Mouse (Mus musculus) heart, adult 2 months (tissue): Measurements from ENCODE around the gene Ephb1. TPM values are rescaled to one million over a fixed set of nuclear protein-coding genes. Genes with fewer than 3 reads are reported as not detected.

Source experiments
- DNase-seq, 2 experiments: peaks; one replicate each; pipeline ENCODE4 v3.0.0; 2021
- H3K27ac ChIP-seq: fragments of 200-600 bp; 2 replicates; pipeline ENCODE4 v1.8.1; 2022
- H3K27me3 ChIP-seq: fragments of 200-500 bp; 2 replicates; pipeline ENCODE4 v1.6.1; 2012; ENCODE audit warnings: mild to moderate bottlenecking, low read length, inconsistent platforms, mixed read lengths; ENCODE audit not compliant: control insufficient read depth, insufficient read depth
- H3K36me3 ChIP-seq: fragments of 200-500 bp; 2 replicates; pipeline ENCODE4 v1.6.1; 2012; ENCODE audit warnings: low read length, inconsistent platforms; ENCODE audit not compliant: control insufficient read depth, insufficient read depth
- H3K4me1 ChIP-seq: fragments of 200-500 bp; 2 replicates; pipeline ENCODE4 v1.6.1; 2011; ENCODE audit warnings: low read length; ENCODE audit not compliant: control insufficient read depth, insufficient read depth
- H3K4me3 ChIP-seq: fragments of 200-600 bp; 2 replicates; pipeline ENCODE4 v1.8.1; 2022
- H3K79me2 ChIP-seq: fragments of 200-500 bp; replicated peaks from 2 replicates; pipeline ENCODE4 v1.6.1; 2012; ENCODE audit warnings: mild to moderate bottlenecking, inconsistent platforms, low read length, moderate library complexity, mixed read lengths; ENCODE audit not compliant: control insufficient read depth, insufficient read depth
- H3K9ac ChIP-seq: fragments of 200-500 bp; 2 replicates; pipeline ENCODE4 v1.6.1; 2012; ENCODE audit warnings: low read depth, mild to moderate bottlenecking, control low read depth, inconsistent platforms, low read length, mixed read lengths
- CTCF ChIP-seq: fragments of 200-600 bp; IDR thresholded peaks from 2 replicates; pipeline ENCODE4 v1.8.1; 2022; ENCODE audit warnings: antibody characterized with exemption, mild to moderate bottlenecking, moderate library complexity
- EP300 ChIP-seq: fragments of 200-500 bp; IDR thresholded peaks from 2 replicates; pipeline ENCODE4 v1.6.1; 2011; ENCODE audit warnings: low read depth, low read length, control low read depth; ENCODE audit not compliant: insufficient read depth
- POLR2A ChIP-seq: fragments of 200-500 bp; IDR thresholded peaks from 2 replicates; pipeline ENCODE4 v1.6.1; 2011; ENCODE audit warnings: mild to moderate bottlenecking, low read depth, low read length, control low read depth; ENCODE audit not compliant: insufficient read depth
- WGBS: fragments of 180-500 bp; shearing (Covaris S2); methylation state at CpG from one replicate; pipeline ENCODE4 v1.1.7; 2018; 5-methylcytosine and 5-hydroxymethylcytosine counted together
- intact Hi-C: fragments of 180-260 bp; cut with DNase I; formaldehyde crosslinking; loops from one replicate; pipeline ENCODE4 v1.15.1; 2025
- polyA plus RNA-seq: library from polyadenylated mRNA; depleted of rRNA; stranded (reverse); fragments of >200 nt; gene quantifications from 2 replicates; pipeline ENCODE4 v1.2.3, GENCODE M21; 2012
- total RNA-seq, 2 experiments: library from RNA; stranded (reverse); gene quantifications; 2 replicates each; pipeline ENCODE4 v1.2.3; 2021

Ephb1 gene
- total and polyA plus RNA-seq, 3 experiments: 3.1 to 23.3 (median 21.2) TPM

DNA sequence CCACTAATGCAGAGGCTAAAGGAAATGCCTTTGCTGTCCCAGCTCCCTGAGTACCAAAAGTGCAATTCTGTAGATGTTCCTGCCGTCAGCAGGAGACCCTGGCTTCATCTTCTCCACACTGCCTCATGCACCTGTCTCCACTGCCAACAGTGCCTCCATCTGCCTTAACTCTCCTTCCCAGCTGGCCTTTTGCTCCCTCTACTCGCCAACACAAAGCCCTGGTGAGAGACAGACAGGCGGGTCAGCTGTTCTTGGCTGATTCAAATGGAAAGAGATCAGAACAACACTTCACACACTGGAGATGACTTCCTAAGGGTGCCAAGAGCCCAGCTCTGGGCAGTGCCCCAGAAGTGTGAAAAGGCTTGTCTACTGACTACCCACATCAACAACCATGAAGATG is 78.6 kb downstream of the Ephb1 start:
- H3K27me3 ChIP-seq: no peaks in the 10 kb centered on the region
- no peak overlapping the region for H3K9ac ChIP-seq
- no peaks in the 10 kb centered on the region for H3K36me3 ChIP-seq
- no peaks in the 10 kb centered on the region for H3K79me2 ChIP-seq
- no peak for TF ChIP-seq EP300
- no peak for TF ChIP-seq POLR2A
- no peak for TF ChIP-seq CTCF
- peaks cover 4% of the 10 kb centered on the region; the same call in 1 of the 2 replicates for H3K4me1 ChIP-seq
- intact Hi-C loops: no loop called here
- H3K27ac ChIP-seq: no peak overlapping the region
- H3K4me3 ChIP-seq: no peak overlapping the region
- peak in 1 of 2 experiments; percentile 21 for DNase-seq
- 72% methylated on average over 3 of the region's 3 CpGs for WGBS

DNA sequence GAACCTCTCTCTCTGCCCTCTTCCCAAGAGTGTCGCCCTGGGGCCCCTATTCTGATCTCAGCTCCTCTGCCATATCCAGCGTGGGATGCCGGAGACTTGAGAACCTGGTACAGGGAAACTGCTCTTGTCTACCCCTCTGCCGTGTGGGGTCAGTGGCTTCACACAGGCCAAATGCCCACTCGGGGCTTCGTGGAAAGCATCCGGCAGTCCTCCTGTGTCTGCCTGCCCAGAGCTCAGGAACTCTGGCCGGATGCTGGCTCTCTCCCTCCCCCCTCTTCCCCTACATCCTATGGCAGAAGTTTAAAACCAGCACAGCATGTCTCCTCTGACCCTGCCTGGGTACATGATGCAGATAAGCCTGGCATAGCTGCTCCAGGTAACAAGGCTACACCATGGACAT is 80.5 kb downstream of the Ephb1 start:
- Histone ChIP-seq H3K4me1 (peaks cover 4% of the 10 kb centered on the region; the same call in 1 of the 2 replicates), H3K36me3 (no peaks in the 10 kb centered on the region), H3K79me2 (no peaks in the 10 kb centered on the region), H3K27ac (no peak overlapping the region), H3K9ac (no peak overlapping the region), H3K27me3 (no peaks in the 10 kb centered on the region), H3K4me3 (no peak overlapping the region)
- TF ChIP-seq EP300: no peak
- TF ChIP-seq POLR2A: no peak
- TF ChIP-seq CTCF: no peak
- intact Hi-C loops: no loop called here
- 56% methylated on average over 8 of the region's 8 CpGs for WGBS
- DNase-seq: no peak

DNA sequence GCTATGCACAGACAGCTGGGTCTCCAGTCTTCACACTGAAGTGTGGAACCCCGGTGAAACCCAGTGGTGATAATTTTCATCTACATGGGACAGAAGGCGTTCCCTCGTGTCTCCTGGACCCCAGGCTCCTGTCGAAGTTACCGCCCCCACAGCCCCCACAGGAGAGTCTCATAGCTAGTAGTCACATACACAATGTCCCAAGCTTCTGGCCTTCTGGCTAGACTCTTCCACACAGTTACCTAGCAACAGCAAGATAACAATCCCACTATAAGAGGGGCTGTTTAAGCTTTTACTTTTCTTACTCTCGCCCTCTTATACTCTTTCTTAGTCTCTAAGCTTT is 81.1 kb downstream of the Ephb1 start:
- 60% methylated on average over 6 of the region's 6 CpGs for WGBS
- no peak overlapping the region for H3K4me3 ChIP-seq
- H3K79me2 ChIP-seq: no peaks in the 10 kb centered on the region
- no peaks in the 10 kb centered on the region for H3K27me3 ChIP-seq
- no peak for TF ChIP-seq CTCF
- TF ChIP-seq EP300: no peak
- no peak for TF ChIP-seq POLR2A
- no peaks in the 10 kb centered on the region for H3K36me3 ChIP-seq
- no peak overlapping the region for H3K27ac ChIP-seq
- H3K9ac ChIP-seq: no peak overlapping the region
- H3K4me1 ChIP-seq: peaks cover 4% of the 10 kb centered on the region; the same call in 1 of the 2 replicates
- no peak for DNase-seq
- intact Hi-C loops: no loop called here

DNA sequence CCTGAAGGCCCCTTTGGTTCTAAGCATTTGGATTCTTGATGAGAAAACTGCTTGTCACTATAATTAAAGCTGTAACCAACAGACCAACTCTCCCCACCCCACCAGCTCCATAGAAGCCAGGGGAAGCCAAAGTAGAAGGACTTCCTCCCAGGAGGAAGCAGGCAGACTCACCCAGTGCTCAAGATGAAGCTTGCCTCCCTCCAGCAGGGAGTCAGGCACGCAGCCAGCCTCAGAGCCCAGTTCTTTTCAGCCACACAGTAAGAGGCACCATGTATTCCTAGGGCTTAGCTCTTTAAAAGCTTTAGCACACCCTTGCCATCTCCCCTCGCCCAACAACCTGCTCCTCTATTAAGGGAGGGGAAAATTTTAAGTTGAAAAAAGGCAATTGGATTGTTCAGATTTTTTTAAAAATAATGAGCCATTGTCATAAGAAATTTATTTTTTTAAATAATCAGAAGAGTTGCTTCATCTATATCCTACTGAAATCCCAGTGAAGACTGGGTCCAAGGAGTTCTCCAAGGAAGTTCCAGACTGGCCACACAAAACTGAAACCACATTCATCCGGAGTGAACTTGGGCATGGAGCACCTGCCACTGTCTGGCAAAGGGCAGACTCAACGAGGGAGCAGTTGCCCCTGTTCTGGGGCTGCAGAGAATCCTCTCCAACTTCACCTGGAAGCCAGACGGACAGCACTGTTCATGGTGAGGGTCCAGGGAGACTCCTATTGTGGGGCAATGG is 81.6 kb downstream of the Ephb1 start:
- Histone ChIP-seq H3K27ac (no peak overlapping the region; the same call in 1 of the 2 replicates), H3K4me3 (no peak overlapping the region), H3K4me1 (peaks cover 4% of the 10 kb centered on the region; the same call in 1 of the 2 replicates), H3K79me2 (no peaks in the 10 kb centered on the region), H3K9ac (no peak overlapping the region), H3K36me3 (no peaks in the 10 kb centered on the region), H3K27me3 (no peaks in the 10 kb centered on the region)
- intact Hi-C loops: no loop called here
- WGBS: 70% methylated on average over 5 of the region's 5 CpGs
- TF ChIP-seq CTCF (no peak), POLR2A (no peak), EP300 (no peak)
- peak; percentile 19 to 31 for DNase-seq

DNA sequence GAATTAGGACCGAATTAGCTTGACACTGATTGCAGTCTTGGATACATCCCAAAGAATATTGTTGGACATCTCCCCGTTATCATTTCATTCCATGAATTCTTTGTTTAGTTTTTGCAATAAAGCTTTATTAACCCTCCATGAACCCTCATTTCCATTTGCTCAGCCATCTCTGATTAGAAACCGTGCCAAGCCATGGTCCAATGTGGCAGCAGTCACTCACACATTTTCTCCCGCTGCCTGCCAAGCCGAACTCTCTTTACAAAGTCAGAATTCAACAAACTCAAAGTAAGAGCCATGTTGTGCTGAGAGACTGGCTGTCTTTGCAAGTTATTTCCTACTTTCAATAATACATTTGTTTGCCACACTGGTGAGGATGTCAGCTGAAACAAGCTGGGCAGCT is 84.0 kb downstream of the Ephb1 start:
- Histone ChIP-seq H3K4me3 (no peak overlapping the region), H3K79me2 (no peaks in the 10 kb centered on the region), H3K36me3 (no peaks in the 10 kb centered on the region), H3K27me3 (no peaks in the 10 kb centered on the region), H3K9ac (no peak overlapping the region), H3K27ac (no peak overlapping the region), H3K4me1 (peaks cover 4% of the 10 kb centered on the region; the same call in 1 of the 2 replicates)
- no peak for DNase-seq
- 64% methylated on average over 5 of the region's 5 CpGs for WGBS
- TF ChIP-seq CTCF (no peak), EP300 (no peak), POLR2A (no peak)
- intact Hi-C loops: no loop called here

- Histone ChIP-seq H3K4me1 (no peaks in the 10 kb centered on the region), H3K4me3 (peak overlapping the region; percentile 45), H3K27ac (peak overlapping the region; percentile 65), H3K36me3 (no peaks in the 10 kb centered on the region), H3K27me3 (no peaks in the 10 kb centered on the region), H3K79me2 (no peaks in the 10 kb centered on the region), H3K9ac (peak overlapping the region; percentile 28; the same call in 1 of the 2 replicates)
- 5% methylated on average over 18 of the region's 18 CpGs for WGBS
- no peak for TF ChIP-seq POLR2A
- peak; percentile 53 for TF ChIP-seq CTCF
- peak; percentile 61 to 66 for DNase-seq
- intact Hi-C loops: loop anchor here (2.0 kb wide), 1 partner anchor 87 kb away; the partner anchor contains the start of gene Ephb1
Measured at GRCm38 (mm10) chr9:102267311-102268027, 87.0 kb downstream of the Ephb1 start.
